Mouse (Mus musculus): ENCODE data around the gene Syncrip.

GRCm38 (mm10) chr9:88404088-88404487 lies 78.3 kb downstream of the Syncrip start:
- TF ChIP-seq EP300 (optimal IDR thresholded peaks at IDR 0.05) (no peak), CTCF (IDR thresholded peaks at IDR 0.05; ENCODE audit: low read depth) (no peak)
